Mouse (Mus musculus) granulocyte monocyte progenitor cell, adult 5-6 weeks (primary cell): ENCODE results near the gene Clstn1. TPM values are rescaled to one million over a fixed set of nuclear protein-coding genes. Genes with fewer than 3 reads are reported as not detected.

Source experiments
- ATAC-seq: replicated peaks from 2 replicates; pipeline ENCODE4 v1.8.0; 2016; ENCODE audit warnings: mild to moderate bottlenecking, moderate TSS enrichment, inconsistent platforms; ENCODE audit not compliant: poor library complexity, severe bottlenecking
- total RNA-seq, 2 experiments: library from RNA; stranded (forward) in 1 of 2; stranded (reverse) in 1 of 2; fragments of 200-712, 200-1000 nt in 1 of 2; fragments of >200 nt in 1 of 2; fragmentation: Nextera tagmentation in 1 of 2; gene quantifications; 2 replicates each; pipeline ENCODE4 v1.2.3; 2014 to 2017

Gene Clstn1
- total RNA-seq, 2 experiments from 2014 or later: 0.90 to 3.2 TPM

GRCm38 (mm10) chr4:149564452-149565407, 21.5 kb upstream of the Clstn1 start:
- ATAC-seq: no peak

GRCm38 (mm10) chr4:149567432-149568026, 18.7 kb upstream of the Clstn1 start:
- no peak for ATAC-seq

GRCm38 (mm10) chr4:149568622-149569021, 17.6 kb upstream of the Clstn1 start:
- no peak for ATAC-seq

- no peak for ATAC-seq
Measured at GRCm38 (mm10) chr4:149569781-149570497, 16.3 kb upstream of the Clstn1 start.

GRCm38 (mm10) chr4:149570498-149570863, 15.8 kb upstream of the Clstn1 start:
- ATAC-seq: no peak

GRCm38 (mm10) chr4:149571209-149571608, 15.1 kb upstream of the Clstn1 start:
- 0 out of 2 replicates have a peak, but pooled peaks have one; percentile 1 for ATAC-seq

GRCm38 (mm10) chr4:149571651-149572149, 14.6 kb upstream of the Clstn1 start:
- ATAC-seq: peak; percentile 30; the same call in 1 of the 2 replicates

GRCm38 (mm10) chr4:149572446-149572845, 13.8 kb upstream of the Clstn1 start:
- ATAC-seq: no peak

GRCm38 (mm10) chr4:149572851-149573250, 13.4 kb upstream of the Clstn1 start:
- ATAC-seq: no peak

- no peak for ATAC-seq
Measured at GRCm38 (mm10) chr4:149574391-149574821, 11.9 kb upstream of the Clstn1 start.

GRCm38 (mm10) chr4:149576061-149576460, 10.2 kb upstream of the Clstn1 start:
- no peak for ATAC-seq

GRCm38 (mm10) chr4:149576993-149577548, 9.2 kb upstream of the Clstn1 start:
- ATAC-seq: no peak

- ATAC-seq: no peak
Measured at GRCm38 (mm10) chr4:149578085-149578681, 8.1 kb upstream of the Clstn1 start.

- no peak; the same call in 1 of the 2 replicates for ATAC-seq
Measured at GRCm38 (mm10) chr4:149578831-149579230, 7.4 kb upstream of the Clstn1 start.

GRCm38 (mm10) chr4:149585236-149585635, 1.0 kb upstream of the Clstn1 start:
- ATAC-seq: no peak

GRCm38 (mm10) chr4:149586783-149587595, 721 bp downstream of the Clstn1 start:
- ATAC-seq: peak; percentile 18

GRCm38 (mm10) chr4:149587596-149588168, 1.4 kb downstream of the Clstn1 start:
- no peak for ATAC-seq

- no peak for ATAC-seq
Measured at GRCm38 (mm10) chr4:149590200-149590599, 3.9 kb downstream of the Clstn1 start.

- no peak for ATAC-seq
Measured at GRCm38 (mm10) chr4:149591486-149591885, 5.2 kb downstream of the Clstn1 start.
